Mouse (Mus musculus) midbrain, embryonic 10.5 days (tissue): Measurements from ENCODE around the gene Fam92b. TPM values are rescaled to one million over a fixed set of nuclear protein-coding genes. Genes with fewer than 3 reads are reported as not detected.

Experiments
- DNase-seq: peaks from one replicate; pipeline ENCODE4 v3.0.0-alpha.2; 2017; ENCODE audit warnings: low spot score
- H3K27ac ChIP-seq: fragments of 300-500 bp; sonication (generic); replicated peaks from 2 replicates; pipeline ENCODE4 v1.5.1; 2016; ENCODE audit warnings: mild to moderate bottlenecking
- H3K27me3 ChIP-seq: fragments of 300-500 bp; sonication (generic); 2 replicates; pipeline ENCODE4 v1.6.1; 2016; ENCODE audit warnings: low read depth, mild to moderate bottlenecking; ENCODE audit not compliant: poor library complexity, severe bottlenecking
- H3K36me3 ChIP-seq: fragments of 300-500 bp; sonication (generic); 2 replicates; pipeline ENCODE4 v1.6.1; 2016; ENCODE audit warnings: mild to moderate bottlenecking, moderate library complexity
- H3K4me1 ChIP-seq: fragments of 300-500 bp; sonication (generic); 2 replicates; pipeline ENCODE4 v1.6.1; 2016
- H3K4me3 ChIP-seq: fragments of 300-500 bp; sonication (generic); 2 replicates; pipeline ENCODE4 v1.5.1; 2016; ENCODE audit warnings: mild to moderate bottlenecking, moderate library complexity
- H3K9me3 ChIP-seq: fragments of 300-500 bp; sonication (generic); replicated peaks from 2 replicates; pipeline ENCODE4 v1.6.1; 2016; ENCODE audit warnings: mild to moderate bottlenecking
- WGBS: fragments of 180-500 bp; shearing (Covaris S2); methylation state at CpG from one replicate; pipeline ENCODE4 v1.1.7; 2016; 5-methylcytosine and 5-hydroxymethylcytosine counted together
- polyA plus RNA-seq: library from polyadenylated mRNA; unstranded; fragments of >200 nt; fragmentation: Nextera tagmentation; extraction: Ambion mirVana; gene quantifications from 2 replicates; pipeline ENCODE4 v1.2.1, GENCODE M21; 2016

Gene Fam92b
- polyA plus RNA-seq, 1 experiment from 2014 or later, result 2.6 TPM

GRCm38 (mm10) chr8:120184850-120185792 is 7.9 kb upstream of the Fam92b start:
- WGBS, result 45% methylated on average over 16 of the region's 17 CpGs
- no peaks in the 10 kb centered on the region for H3K9me3 ChIP-seq
- H3K4me1 ChIP-seq, result peaks cover 48% of the 10 kb centered on the region
- peaks cover 13% of the 10 kb centered on the region; the same call in 1 of the 2 replicates for H3K27me3 ChIP-seq
- peak overlapping the region; percentile 9; the same call in 1 of the 2 replicates for H3K4me3 ChIP-seq
- peak; percentile 34 for DNase-seq
- no peaks in the 10 kb centered on the region for H3K36me3 ChIP-seq
- H3K27ac ChIP-seq, result peak overlapping the region; percentile 76

- Histone ChIP-seq H3K27ac (peak overlapping the region; percentile 76), H3K4me1 (peaks cover 47% of the 10 kb centered on the region), H3K36me3 (no peaks in the 10 kb centered on the region), H3K27me3 (peaks cover 13% of the 10 kb centered on the region; the same call in 1 of the 2 replicates), H3K9me3 (no peaks in the 10 kb centered on the region), H3K4me3 (no peak overlapping the region)
- WGBS, result 53% methylated on average over 9 of the region's 9 CpGs
- DNase-seq, result no peak
Observed at GRCm38 (mm10) chr8:120184366-120184765, 7.1 kb upstream of the Fam92b start.

GRCm38 (mm10) chr8:120181861-120182414 is 4.7 kb upstream of the Fam92b start:
- 74% methylated on average over 4 of the region's 4 CpGs for WGBS
- Histone ChIP-seq H3K4me1 (peaks cover 65% of the 10 kb centered on the region), H3K27me3 (peaks cover 25% of the 10 kb centered on the region), H3K9me3 (no peaks in the 10 kb centered on the region), H3K36me3 (no peaks in the 10 kb centered on the region), H3K27ac (no peak overlapping the region), H3K4me3 (no peak overlapping the region)
- no peak for DNase-seq

- Histone ChIP-seq H3K4me3 (no peak overlapping the region), H3K27me3 (peaks cover 31% of the 10 kb centered on the region), H3K36me3 (no peaks in the 10 kb centered on the region), H3K27ac (peak overlapping the region; percentile 23; the same call in 1 of the 2 replicates), H3K4me1 (peaks cover 67% of the 10 kb centered on the region), H3K9me3 (no peaks in the 10 kb centered on the region)
- DNase-seq, result no peak
- 87% methylated on average over 5 of the region's 5 CpGs for WGBS
Observed at GRCm38 (mm10) chr8:120181274-120181673, 4.0 kb upstream of the Fam92b start.

- H3K4me3 ChIP-seq, result no peak overlapping the region
- H3K27ac ChIP-seq, result peak overlapping the region; percentile 23; the same call in 1 of the 2 replicates
Observed at GRCm38 (mm10) chr8:120180445-120180970, 3.2 kb upstream of the Fam92b start.

GRCm38 (mm10) chr8:120179027-120179431 is 1.8 kb upstream of the Fam92b start:
- peak overlapping the region; percentile 51 for H3K4me3 ChIP-seq
- 1% methylated on average over 10 of the region's 10 CpGs for WGBS
- peak; percentile 94 for DNase-seq
- H3K36me3 ChIP-seq, result no peaks in the 10 kb centered on the region
- peaks cover 43% of the 10 kb centered on the region for H3K27me3 ChIP-seq
- H3K4me1 ChIP-seq, result peaks cover 67% of the 10 kb centered on the region
- H3K9me3 ChIP-seq, result no peaks in the 10 kb centered on the region
- H3K27ac ChIP-seq, result peak overlapping the region; percentile 94

More at GRCm38 (mm10) chr8:120180445-120180970, 3.2 kb upstream of the Fam92b start:
- Histone ChIP-seq H3K36me3 (no peaks in the 10 kb centered on the region), H3K4me1 (peaks cover 67% of the 10 kb centered on the region), H3K27me3 (peaks cover 39% of the 10 kb centered on the region), H3K9me3 (no peaks in the 10 kb centered on the region)
- DNase-seq, result no peak
- WGBS, result 71% methylated on average over 7 of the region's 7 CpGs

GRCm38 (mm10) chr8:120178124-120178514 is 853 bp upstream of the Fam92b start:
- peak overlapping the region; percentile 94 for H3K27ac ChIP-seq
- no peaks in the 10 kb centered on the region for H3K9me3 ChIP-seq
- no peak for DNase-seq
- WGBS, result 3% methylated on average over 10 of the region's 10 CpGs
- H3K27me3 ChIP-seq, result peaks cover 50% of the 10 kb centered on the region
- H3K36me3 ChIP-seq, result no peaks in the 10 kb centered on the region
- H3K4me3 ChIP-seq, result peak overlapping the region; percentile 51
- H3K4me1 ChIP-seq, result peaks cover 70% of the 10 kb centered on the region

GRCm38 (mm10) chr8:120176605-120177004 is 661 bp downstream of the Fam92b start:
- H3K36me3 ChIP-seq, result no peaks in the 10 kb centered on the region
- H3K4me3 ChIP-seq, result peak overlapping the region; percentile 51
- DNase-seq, result peak; percentile 40
- peak overlapping the region; percentile 94 for H3K27ac ChIP-seq
- WGBS, result 5% methylated on average over 4 of the region's 4 CpGs
- H3K4me1 ChIP-seq, result peaks cover 75% of the 10 kb centered on the region
- H3K9me3 ChIP-seq, result no peaks in the 10 kb centered on the region
- H3K27me3 ChIP-seq, result peaks cover 58% of the 10 kb centered on the region

GRCm38 (mm10) chr8:120174606-120175005 is 2.7 kb downstream of the Fam92b start:
- peaks cover 71% of the 10 kb centered on the region for H3K4me1 ChIP-seq
- H3K4me3 ChIP-seq, result no peak overlapping the region
- peaks cover 71% of the 10 kb centered on the region for H3K27me3 ChIP-seq
- no peaks in the 10 kb centered on the region for H3K9me3 ChIP-seq
- DNase-seq, result no peak
- H3K36me3 ChIP-seq, result no peaks in the 10 kb centered on the region
- WGBS, result 46% methylated on average over 18 of the region's 18 CpGs
- H3K27ac ChIP-seq, result peak overlapping the region; percentile 57

GRCm38 (mm10) chr8:120173195-120173594 is 4.1 kb downstream of the Fam92b start:
- WGBS, result 76% methylated on average over 1 of the region's 1 CpGs
- no peaks in the 10 kb centered on the region for H3K9me3 ChIP-seq
- no peaks in the 10 kb centered on the region for H3K36me3 ChIP-seq
- no peak overlapping the region for H3K27ac ChIP-seq
- no peak for DNase-seq
- H3K27me3 ChIP-seq, result peaks cover 80% of the 10 kb centered on the region
- peaks cover 71% of the 10 kb centered on the region for H3K4me1 ChIP-seq
- H3K4me3 ChIP-seq, result no peak overlapping the region

- H3K36me3 ChIP-seq, result no peaks in the 10 kb centered on the region
- peaks cover 43% of the 10 kb centered on the region for H3K4me1 ChIP-seq
- no peak for DNase-seq
- peak overlapping the region; percentile 35 for H3K27ac ChIP-seq
- H3K4me3 ChIP-seq, result no peak overlapping the region
- H3K9me3 ChIP-seq, result no peaks in the 10 kb centered on the region
- peaks cover 61% of the 10 kb centered on the region for H3K27me3 ChIP-seq
- 37% methylated on average over 8 of the region's 8 CpGs for WGBS
Observed at GRCm38 (mm10) chr8:120169119-120169518, 8.1 kb downstream of the Fam92b start.

GRCm38 (mm10) chr8:120167821-120168220 is 9.4 kb downstream of the Fam92b start:
- no peak overlapping the region for H3K4me3 ChIP-seq
- peak overlapping the region; percentile 47; the same call in 1 of the 2 replicates for H3K27ac ChIP-seq
- H3K36me3 ChIP-seq, result no peaks in the 10 kb centered on the region
- no peak for DNase-seq
- peaks cover 48% of the 10 kb centered on the region for H3K27me3 ChIP-seq
- H3K9me3 ChIP-seq, result no peaks in the 10 kb centered on the region
- 21% methylated on average over 5 of the region's 5 CpGs for WGBS
- peaks cover 48% of the 10 kb centered on the region for H3K4me1 ChIP-seq
